Mouse (Mus musculus) ES-Bruce4 (cell line): ENCODE data around the gene Myb. TPM values are rescaled to one million over a fixed set of nuclear protein-coding genes. Genes with fewer than 3 reads are reported as not detected.

ENCODE experiments used
- H3K27ac ChIP-seq: 2 replicates; pipeline ENCODE4 v1.5.1; 2012; ENCODE audit warnings: low read length, inconsistent platforms; ENCODE audit not compliant: insufficient read depth
- H3K27me3 ChIP-seq: 2 replicates; pipeline ENCODE4 v1.6.1; 2012; ENCODE audit warnings: mild to moderate bottlenecking, low read length, inconsistent platforms; ENCODE audit not compliant: control insufficient read depth, poor library complexity, insufficient read depth, severe bottlenecking
- H3K36me3 ChIP-seq: 2 replicates; pipeline ENCODE4 v1.6.1; 2012; ENCODE audit warnings: inconsistent platforms, mild to moderate bottlenecking, low read length, moderate library complexity; ENCODE audit not compliant: control insufficient read depth, poor library complexity, insufficient read depth, severe bottlenecking
- H3K4me1 ChIP-seq: one replicate; pipeline ENCODE4 v1.8.1; 2011; ENCODE audit warnings: low read length; ENCODE audit not compliant: control insufficient read depth, insufficient read depth
- H3K4me3 ChIP-seq: 2 replicates; pipeline ENCODE4 v1.5.1; 2011; ENCODE audit warnings: low read depth, mild to moderate bottlenecking, low read length
- H3K9ac ChIP-seq: 2 replicates; pipeline ENCODE4 v1.6.1; 2012; ENCODE audit warnings: low read depth, mild to moderate bottlenecking, inconsistent platforms; ENCODE audit not compliant: poor library complexity, severe bottlenecking
- H3K9me3 ChIP-seq: replicated peaks from 2 replicates; pipeline ENCODE4 v1.6.1; 2012; ENCODE audit warnings: mild to moderate bottlenecking, low read length, inconsistent platforms; ENCODE audit not compliant: control insufficient read depth, poor library complexity, insufficient read depth, severe bottlenecking
- CTCF ChIP-seq: IDR thresholded peaks from one replicate; pipeline ENCODE4 v1.8.1; 2011; ENCODE audit warnings: low read depth, low read length
- EP300 ChIP-seq: IDR thresholded peaks from 2 replicates; pipeline ENCODE4 v1.6.1; 2011; ENCODE audit warnings: low read depth, low read length; ENCODE audit not compliant: insufficient read depth
- POLR2A ChIP-seq: IDR thresholded peaks from one replicate; pipeline ENCODE4 v1.8.1; 2011; ENCODE audit warnings: low read length; ENCODE audit not compliant: insufficient read depth
- polyA plus RNA-seq: library from polyadenylated mRNA; stranded (reverse); fragments of >200 nt; gene quantifications from 2 replicates; pipeline ENCODE4 v1.2.4, GENCODE M21; 2011; ENCODE audit warnings: low read depth; ENCODE audit not compliant: missing spikeins, insufficient read depth, insufficient read length

Myb gene
- polyA plus RNA-seq, 1 experiment = 11.3 TPM

GRCm38 (mm10) chr10:21192436-21192835 is 31.7 kb upstream of the Myb start:
- no peaks in the 10 kb centered on the region for H3K9me3 ChIP-seq
- H3K4me1 ChIP-seq = peaks cover 6% of the 10 kb centered on the region
- H3K27ac ChIP-seq = no peak overlapping the region
- H3K4me3 ChIP-seq = no peak overlapping the region
- no peaks in the 10 kb centered on the region for H3K27me3 ChIP-seq
- no peak overlapping the region for H3K9ac ChIP-seq
- TF ChIP-seq EP300 = no peak
- no peaks in the 10 kb centered on the region for H3K36me3 ChIP-seq

GRCm38 (mm10) chr10:21189756-21190397 is 29.1 kb upstream of the Myb start:
- Histone ChIP-seq H3K9ac (no peak overlapping the region), H3K27me3 (no peaks in the 10 kb centered on the region), H3K4me3 (no peak overlapping the region), H3K9me3 (no peaks in the 10 kb centered on the region), H3K4me1 (peaks cover 6% of the 10 kb centered on the region), H3K36me3 (no peaks in the 10 kb centered on the region), H3K27ac (no peak overlapping the region)
- no peak for TF ChIP-seq CTCF
- TF ChIP-seq POLR2A = no peak
- TF ChIP-seq EP300 = no peak

- Histone ChIP-seq H3K27me3 (no peaks in the 10 kb centered on the region), H3K9ac (no peak overlapping the region), H3K36me3 (no peaks in the 10 kb centered on the region), H3K9me3 (no peaks in the 10 kb centered on the region), H3K4me1 (peaks cover 6% of the 10 kb centered on the region), H3K27ac (no peak overlapping the region), H3K4me3 (no peak overlapping the region)
- TF ChIP-seq CTCF (no peak), EP300 (no peak)
Observed at GRCm38 (mm10) chr10:21189275-21189601, 28.5 kb upstream of the Myb start.

- no peak overlapping the region for H3K9ac ChIP-seq
- no peaks in the 10 kb centered on the region for H3K27me3 ChIP-seq
- no peaks in the 10 kb centered on the region for H3K36me3 ChIP-seq
- peaks cover 6% of the 10 kb centered on the region for H3K4me1 ChIP-seq
- no peaks in the 10 kb centered on the region for H3K9me3 ChIP-seq
- no peak for TF ChIP-seq POLR2A
- TF ChIP-seq CTCF = peak; percentile 46
- H3K4me3 ChIP-seq = no peak overlapping the region
- H3K27ac ChIP-seq = no peak overlapping the region
Observed at GRCm38 (mm10) chr10:21188564-21189274, 27.9 kb upstream of the Myb start.

- Histone ChIP-seq H3K27ac (no peak overlapping the region), H3K9me3 (no peaks in the 10 kb centered on the region), H3K36me3 (no peaks in the 10 kb centered on the region), H3K9ac (no peak overlapping the region), H3K27me3 (no peaks in the 10 kb centered on the region), H3K4me1 (peaks cover 2% of the 10 kb centered on the region), H3K4me3 (no peak overlapping the region)
- TF ChIP-seq POLR2A (no peak), EP300 (no peak), CTCF (no peak)
Observed at GRCm38 (mm10) chr10:21187847-21188246, 27.1 kb upstream of the Myb start.

- TF ChIP-seq EP300 (no peak), POLR2A (no peak), CTCF (no peak)
- Histone ChIP-seq H3K4me1 (peaks cover 1% of the 10 kb centered on the region), H3K9ac (no peak overlapping the region), H3K9me3 (no peaks in the 10 kb centered on the region), H3K36me3 (no peaks in the 10 kb centered on the region), H3K27ac (no peak overlapping the region), H3K27me3 (no peaks in the 10 kb centered on the region), H3K4me3 (no peak overlapping the region)
Observed at GRCm38 (mm10) chr10:21186733-21187132, 25.9 kb upstream of the Myb start.
